Mouse (Mus musculus) T-cell, adult 2 months (primary cell): ENCODE measurements around the gene Arid1b.

Experiments used
- DNase-seq: peaks from one replicate; pipeline ENCODE4 v3.0.0; 2022; ENCODE audit warnings: low spot score

The Arid1b gene

DNA sequence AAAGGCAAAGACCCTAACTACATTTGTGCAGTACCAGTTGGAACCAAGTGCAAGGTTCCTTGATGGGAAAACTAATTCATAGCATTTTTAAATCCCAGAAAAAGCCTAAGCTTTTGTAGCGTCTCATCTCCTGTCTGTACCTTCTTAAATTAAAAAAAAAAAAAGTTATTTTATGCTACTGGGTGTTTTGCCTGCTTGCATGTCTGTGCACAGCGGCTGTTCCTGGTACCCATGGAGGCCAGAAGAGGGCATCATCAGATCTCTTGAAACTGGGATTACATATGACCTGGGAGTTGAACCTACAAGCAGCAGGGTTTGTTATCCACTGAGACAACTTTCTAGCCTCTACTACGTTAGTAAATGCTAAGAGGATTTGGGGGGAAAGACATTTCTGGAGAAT is 196.2 kb downstream of the Arid1b start:
- DNase-seq, result peak; percentile 15

- DNase-seq, result no peak
Measured at GRCm38 (mm10) chr17:5194157-5194916, 200.2 kb downstream of the Arid1b start.

GRCm38 (mm10) chr17:5195397-5195796 is 201.3 kb downstream of the Arid1b start:
- peak; percentile 71 for DNase-seq

- no peak for DNase-seq
Measured at GRCm38 (mm10) chr17:5196005-5196404, 201.9 kb downstream of the Arid1b start.

- DNase-seq, result no peak
Measured at GRCm38 (mm10) chr17:5196508-5196907, 202.4 kb downstream of the Arid1b start.

GRCm38 (mm10) chr17:5197083-5197482 is 203.0 kb downstream of the Arid1b start:
- no peak for DNase-seq

DNA sequence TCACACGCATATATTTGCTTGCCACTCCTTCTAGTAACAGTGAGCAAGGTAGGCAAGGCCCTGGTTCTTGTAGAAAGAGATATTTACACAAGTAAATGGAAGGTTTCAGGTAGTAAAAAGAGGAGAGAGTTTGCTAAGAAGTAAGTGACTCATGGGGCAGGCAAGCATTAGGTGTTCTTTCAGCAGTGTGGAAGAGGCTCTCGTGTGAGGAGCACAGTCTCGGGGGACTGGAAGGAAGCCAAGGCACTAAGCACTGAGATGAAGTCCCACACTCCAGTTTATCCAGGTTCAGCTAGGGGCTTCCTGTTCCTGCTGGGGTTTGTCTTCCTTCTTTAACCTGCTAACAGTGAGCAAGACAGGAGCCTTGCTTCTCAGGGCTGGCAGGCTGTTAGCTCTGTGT is 203.6 kb downstream of the Arid1b start:
- DNase-seq, result no peak

- no peak for DNase-seq
Measured at GRCm38 (mm10) chr17:5198252-5198651, 204.1 kb downstream of the Arid1b start.

GRCm38 (mm10) chr17:5198811-5199210 is 204.7 kb downstream of the Arid1b start:
- no peak for DNase-seq

DNA sequence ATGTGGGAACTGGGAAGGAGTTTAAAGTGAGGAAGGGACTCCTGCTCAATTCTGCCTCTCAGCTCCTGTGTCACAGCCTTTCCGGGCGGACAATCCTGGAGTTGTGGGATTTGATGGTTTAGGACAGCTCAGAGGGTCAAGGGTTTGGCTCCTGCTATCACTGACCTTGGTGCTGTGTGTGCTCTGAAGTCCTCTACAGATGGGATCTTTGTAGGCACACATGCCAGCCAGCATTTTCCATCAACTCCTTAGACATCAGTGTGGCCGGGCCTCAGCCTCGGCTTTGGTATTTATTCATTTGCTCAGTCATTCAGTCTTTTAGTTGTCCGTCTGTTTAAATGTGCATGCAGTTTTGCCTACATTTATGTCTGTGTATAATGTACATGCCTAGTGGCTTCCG is 206.5 kb downstream of the Arid1b start:
- no peak for DNase-seq

DNA sequence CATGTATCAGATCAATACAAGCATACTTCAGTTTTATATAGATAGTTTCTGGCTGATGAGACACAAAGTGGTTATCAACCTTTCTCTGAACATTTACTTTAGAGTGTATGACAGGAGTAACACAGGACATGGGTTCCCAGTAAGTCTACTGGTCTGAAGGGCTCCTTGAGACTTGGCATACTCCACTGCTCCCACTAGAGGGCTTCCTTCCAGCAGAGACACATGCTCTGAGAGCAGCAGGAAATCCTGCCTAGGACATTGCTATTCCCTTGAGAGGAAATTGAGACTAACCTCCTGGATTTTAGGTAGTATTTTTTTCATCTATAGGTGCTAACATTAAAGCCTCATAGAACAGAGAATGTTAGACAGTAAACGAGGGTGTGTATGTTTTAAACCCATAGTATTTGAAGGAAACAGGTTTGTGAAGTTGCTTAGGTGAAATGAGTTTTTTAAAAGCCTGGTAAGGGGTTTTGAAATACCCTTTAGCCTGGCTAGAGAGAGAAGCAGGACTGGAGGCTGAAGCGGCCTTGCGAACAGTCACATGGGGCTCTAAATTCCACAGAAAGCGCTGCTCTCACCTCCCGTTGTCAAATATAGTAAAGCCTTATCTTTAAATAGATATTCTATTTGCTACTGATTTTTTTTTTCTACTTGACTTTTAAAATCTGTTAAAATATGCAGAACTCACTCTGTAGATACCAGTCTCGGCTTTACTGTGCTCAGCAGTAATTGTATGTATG is 207.9 kb downstream of the Arid1b start:
- DNase-seq, result peak; percentile 39

GRCm38 (mm10) chr17:5202756-5203155 is 208.6 kb downstream of the Arid1b start:
- no peak for DNase-seq

- DNase-seq, result no peak
Measured at GRCm38 (mm10) chr17:5203346-5204102, 209.4 kb downstream of the Arid1b start.

GRCm38 (mm10) chr17:5204103-5204665 is 210.1 kb downstream of the Arid1b start:
- no peak for DNase-seq

GRCm38 (mm10) chr17:5205163-5205581 is 211.0 kb downstream of the Arid1b start:
- no peak for DNase-seq

GRCm38 (mm10) chr17:5206731-5207130 is 212.6 kb downstream of the Arid1b start:
- DNase-seq, result no peak

GRCm38 (mm10) chr17:5207881-5208280 is 213.7 kb downstream of the Arid1b start:
- DNase-seq, result no peak

DNA sequence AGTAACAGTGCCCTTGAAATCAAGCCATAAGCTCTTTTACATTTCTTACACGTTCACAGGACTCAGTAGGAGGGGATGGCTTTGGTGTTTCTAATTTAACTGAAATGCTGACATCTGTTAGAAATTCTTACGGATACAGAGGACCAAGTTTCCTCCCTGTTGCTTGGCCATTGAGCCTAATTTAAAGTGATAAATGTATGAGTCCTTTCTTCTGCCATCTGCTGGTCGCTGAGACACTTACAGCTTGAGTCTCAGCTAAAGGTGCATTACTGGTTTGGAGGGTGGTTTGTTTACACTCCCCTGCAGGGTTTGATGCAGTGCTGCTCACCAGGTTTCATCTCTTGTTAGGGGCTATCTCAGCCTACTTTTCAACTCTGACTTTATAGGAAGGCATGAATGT is 214.2 kb downstream of the Arid1b start:
- peak; percentile 7 for DNase-seq

GRCm38 (mm10) chr17:5209076-5209475 is 214.9 kb downstream of the Arid1b start:
- DNase-seq, result no peak

- DNase-seq, result no peak
Measured at GRCm38 (mm10) chr17:5210101-5210727, 216.1 kb downstream of the Arid1b start.

- no peak for DNase-seq
Measured at GRCm38 (mm10) chr17:5210891-5211290, 216.8 kb downstream of the Arid1b start.

GRCm38 (mm10) chr17:5212166-5212565 is 218.0 kb downstream of the Arid1b start:
- no peak for DNase-seq
